Mouse (Mus musculus): ENCODE results near the gene Gm765. TPM values are rescaled to one million over a fixed set of nuclear protein-coding genes. Genes with fewer than 3 reads are reported as not detected.

Gene Gm765
- 0.70 and 0.92 TPM in 2 replicates for polyA plus RNA-seq (2012; rRNA removed)
- 1.3 and 2.5 TPM in 2 replicates for polyA plus RNA-seq (2014; fragmentation: Nextera tagmentation; extraction: Ambion mirVana)

GRCm38 (mm10) chr6:98342654-98343053 lies at the start of gene Gm765:
TSS of gene Gm765 (minus strand) at chr6:98342754.
- H3K27ac ChIP-seq (replicated peaks; ENCODE audit: low read depth, low read length) = no peak within 1 kb of the TSS
- no peak within 1 kb of the TSS for H3K9ac ChIP-seq (ENCODE audit: low read depth, low read length, severe bottlenecking)
- 67% methylated on average over 5 of the region's 5 CpGs for WGBS
- peaks cover 8% of the 10 kb centered on the region; the same call in 1 of the 2 replicates for H3K4me1 ChIP-seq (ENCODE audit: control insufficient read depth, insufficient read depth, low read length)
- no peaks in the 10 kb centered on the region for H3K27me3 ChIP-seq (ENCODE audit: control insufficient read depth, insufficient read depth, low read length)
- ATAC-seq (ENCODE audit: low FRiP score, low read depth) (no peak), DNase-seq (ENCODE audit: low spot score) (no peak)
- TF ChIP-seq POLR2A (IDR thresholded peaks at IDR 0.05; ENCODE audit: borderline replicate concordance, extremely low read depth, insufficient read depth, insufficient read length) = no peak
- H3K4me3 ChIP-seq (replicated peaks; ENCODE audit: low read length) = no peak within 1 kb of the TSS
- H3K9me3 ChIP-seq (ENCODE audit: control insufficient read depth, low read length) = no peaks in the 10 kb centered on the region
- no peaks in the 10 kb centered on the region for H3K36me3 ChIP-seq (ENCODE audit: control insufficient read depth, insufficient read depth, low read length)
- no peak within 1 kb of the TSS for H3K4me2 ChIP-seq (replicated peaks; ENCODE audit: low read depth, low read length, severe bottlenecking)

DNA sequence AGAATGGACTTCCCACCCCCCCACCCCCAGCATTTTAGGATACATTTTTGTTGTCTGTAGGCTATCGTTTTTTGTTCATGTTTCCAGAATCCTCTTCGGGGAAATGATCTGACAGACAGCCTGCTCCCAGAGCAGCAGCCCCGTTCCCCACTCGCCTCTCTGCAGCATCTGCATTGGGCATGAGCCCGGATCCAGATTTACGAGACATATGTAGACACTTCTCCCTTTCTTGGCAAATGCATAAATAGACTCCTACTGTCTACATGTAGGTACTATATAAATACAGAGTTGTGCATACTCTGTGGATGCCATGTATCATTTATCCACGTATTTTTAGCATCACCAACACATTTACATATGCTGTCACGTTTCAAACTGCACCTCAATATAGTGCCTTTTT lies 42.9 kb upstream of the Gm765 start:
- 60% methylated on average over 8 of the region's 8 CpGs for WGBS

GRCm38 (mm10) chr6:98384431-98384830 lies 41.9 kb upstream of the Gm765 start:
- no peaks in the 10 kb centered on the region for H3K36me3 ChIP-seq (ENCODE audit: control insufficient read depth, insufficient read depth, low read length)
- H3K9me3 ChIP-seq (ENCODE audit: control insufficient read depth, low read length) = no peaks in the 10 kb centered on the region
- H3K27ac ChIP-seq (replicated peaks; ENCODE audit: low read depth, low read length) = no peak overlapping the region
- WGBS = 73% methylated on average over 8 of the region's 8 CpGs
- ATAC-seq (ENCODE audit: low FRiP score, low read depth) (no peak), DNase-seq (ENCODE audit: low spot score) (peak; percentile 18)
- no peaks in the 10 kb centered on the region for H3K4me1 ChIP-seq (ENCODE audit: control insufficient read depth, insufficient read depth, low read length)
- H3K9ac ChIP-seq (ENCODE audit: low read depth, low read length, severe bottlenecking) = no peak overlapping the region
- no peak overlapping the region for H3K4me2 ChIP-seq (replicated peaks; ENCODE audit: low read depth, low read length, severe bottlenecking)
- H3K4me3 ChIP-seq (replicated peaks; ENCODE audit: low read length) = no peak overlapping the region
- no peak for TF ChIP-seq POLR2A (IDR thresholded peaks at IDR 0.05; ENCODE audit: borderline replicate concordance, extremely low read depth, insufficient read depth, insufficient read length)
- no peaks in the 10 kb centered on the region for H3K27me3 ChIP-seq (ENCODE audit: control insufficient read depth, insufficient read depth, low read length)

More for the DNA sequence above, 42.9 kb upstream of the Gm765 start:
- TF ChIP-seq POLR2A (IDR thresholded peaks at IDR 0.05; ENCODE audit: borderline replicate concordance, extremely low read depth, insufficient read depth, insufficient read length) = no peak
- H3K9ac ChIP-seq (ENCODE audit: low read depth, low read length, severe bottlenecking) = no peak overlapping the region
- ATAC-seq (ENCODE audit: low FRiP score, low read depth) (no peak), DNase-seq (ENCODE audit: low spot score) (no peak)
- no peaks in the 10 kb centered on the region for H3K36me3 ChIP-seq (ENCODE audit: control insufficient read depth, insufficient read depth, low read length)
- no peak overlapping the region for H3K4me2 ChIP-seq (replicated peaks; ENCODE audit: low read depth, low read length, severe bottlenecking)
- no peaks in the 10 kb centered on the region for H3K4me1 ChIP-seq (ENCODE audit: control insufficient read depth, insufficient read depth, low read length)
- H3K27ac ChIP-seq (replicated peaks; ENCODE audit: low read depth, low read length) = no peak overlapping the region
- H3K27me3 ChIP-seq (ENCODE audit: control insufficient read depth, insufficient read depth, low read length) = no peaks in the 10 kb centered on the region
- no peak overlapping the region for H3K4me3 ChIP-seq (replicated peaks; ENCODE audit: low read length)
- no peaks in the 10 kb centered on the region for H3K9me3 ChIP-seq (ENCODE audit: control insufficient read depth, low read length)

GRCm38 (mm10) chr6:98383411-98383810 lies 40.9 kb upstream of the Gm765 start:
- Histone ChIP-seq H3K9me3 (ENCODE audit: control insufficient read depth, low read length) (no peaks in the 10 kb centered on the region), H3K27me3 (ENCODE audit: control insufficient read depth, insufficient read depth, low read length) (no peaks in the 10 kb centered on the region), H3K4me2 (replicated peaks; ENCODE audit: low read depth, low read length, severe bottlenecking) (no peak overlapping the region), H3K4me1 (ENCODE audit: control insufficient read depth, insufficient read depth, low read length) (no peaks in the 10 kb centered on the region), H3K4me3 (replicated peaks; ENCODE audit: low read length) (no peak overlapping the region), H3K36me3 (ENCODE audit: control insufficient read depth, insufficient read depth, low read length) (no peaks in the 10 kb centered on the region), H3K9ac (ENCODE audit: low read depth, low read length, severe bottlenecking) (no peak overlapping the region), H3K27ac (replicated peaks; ENCODE audit: low read depth, low read length) (no peak overlapping the region)
- WGBS = 34% methylated on average over 6 of the region's 6 CpGs
- no peak for ATAC-seq (ENCODE audit: low FRiP score, low read depth)
- TF ChIP-seq POLR2A (IDR thresholded peaks at IDR 0.05; ENCODE audit: borderline replicate concordance, extremely low read depth, insufficient read depth, insufficient read length) = no peak
- DNase-seq (ENCODE audit: low spot score) = peak; percentile 76

DNA sequence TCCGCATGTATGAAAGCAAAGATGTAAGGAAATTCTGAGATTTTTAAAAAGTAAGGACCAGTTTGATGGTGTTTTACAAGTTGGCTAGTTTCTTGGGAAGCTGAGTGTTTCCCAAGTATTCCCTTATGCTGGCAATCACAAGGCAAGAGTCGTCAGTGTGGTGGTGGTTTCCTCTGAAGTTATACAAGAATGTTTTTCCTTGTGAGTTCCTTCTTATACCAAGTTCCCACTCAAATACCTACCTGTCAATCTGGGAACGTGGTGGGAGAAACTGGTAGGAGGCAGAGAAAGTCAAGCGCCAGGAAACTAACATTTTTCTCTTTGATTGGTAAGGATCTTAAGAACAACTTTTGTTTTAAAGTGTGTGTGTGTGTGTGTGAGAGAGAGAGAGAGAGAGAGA lies 23.6 kb upstream of the Gm765 start:
- H3K4me3 ChIP-seq (replicated peaks; ENCODE audit: low read length) = no peak overlapping the region
- H3K4me1 ChIP-seq (ENCODE audit: control insufficient read depth, insufficient read depth, low read length) = no peaks in the 10 kb centered on the region
- no peaks in the 10 kb centered on the region for H3K9me3 ChIP-seq (ENCODE audit: control insufficient read depth, low read length)
- no peaks in the 10 kb centered on the region for H3K36me3 ChIP-seq (ENCODE audit: control insufficient read depth, insufficient read depth, low read length)
- no peak for DNase-seq (ENCODE audit: low spot score)
- H3K9ac ChIP-seq (ENCODE audit: low read depth, low read length, severe bottlenecking) = no peak overlapping the region
- no peak for ATAC-seq (ENCODE audit: low FRiP score, low read depth)
- H3K27me3 ChIP-seq (ENCODE audit: control insufficient read depth, insufficient read depth, low read length) = no peaks in the 10 kb centered on the region
- H3K4me2 ChIP-seq (replicated peaks; ENCODE audit: low read depth, low read length, severe bottlenecking) = no peak overlapping the region
- H3K27ac ChIP-seq (replicated peaks; ENCODE audit: low read depth, low read length) = no peak overlapping the region
- WGBS = 85% methylated on average over 4 of the region's 4 CpGs
- no peak for TF ChIP-seq POLR2A (IDR thresholded peaks at IDR 0.05; ENCODE audit: borderline replicate concordance, extremely low read depth, insufficient read depth, insufficient read length)

DNA sequence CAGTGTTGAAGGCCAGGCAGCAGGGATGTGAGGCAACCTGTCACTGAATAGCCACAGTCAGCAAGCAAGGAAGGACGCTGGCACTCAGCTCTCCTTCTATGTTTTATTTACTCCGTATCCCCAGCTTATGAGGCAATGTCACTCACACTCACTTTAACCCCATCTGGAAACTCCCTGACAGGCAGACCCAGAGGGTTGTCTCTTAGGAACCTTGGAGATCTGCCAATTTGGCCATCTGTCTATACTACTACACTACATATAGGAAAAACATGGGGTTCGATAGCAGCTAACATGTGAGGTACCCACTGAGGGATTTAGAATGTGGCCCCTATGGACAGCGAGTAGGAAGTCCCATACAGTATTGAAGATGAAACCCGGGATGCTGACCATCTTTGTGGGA lies 12.7 kb upstream of the Gm765 start:
- no peak for TF ChIP-seq POLR2A (IDR thresholded peaks at IDR 0.05; ENCODE audit: borderline replicate concordance, extremely low read depth, insufficient read depth, insufficient read length)
- Histone ChIP-seq H3K27me3 (ENCODE audit: control insufficient read depth, insufficient read depth, low read length) (no peaks in the 10 kb centered on the region), H3K4me1 (ENCODE audit: control insufficient read depth, insufficient read depth, low read length) (no peaks in the 10 kb centered on the region), H3K4me2 (replicated peaks; ENCODE audit: low read depth, low read length, severe bottlenecking) (no peak overlapping the region), H3K4me3 (replicated peaks; ENCODE audit: low read length) (no peak overlapping the region), H3K27ac (replicated peaks; ENCODE audit: low read depth, low read length) (no peak overlapping the region), H3K36me3 (ENCODE audit: control insufficient read depth, insufficient read depth, low read length) (no peaks in the 10 kb centered on the region), H3K9ac (ENCODE audit: low read depth, low read length, severe bottlenecking) (no peak overlapping the region), H3K9me3 (ENCODE audit: control insufficient read depth, low read length) (no peaks in the 10 kb centered on the region)
- ATAC-seq (ENCODE audit: low FRiP score, low read depth) (no peak), DNase-seq (ENCODE audit: low spot score) (no peak)
- 65% methylated on average over 5 of the region's 5 CpGs for WGBS

All from limb, embryonic 14.5 days (tissue).